Mouse (Mus musculus) mesoderm, embryonic 11.5 days (tissue): ENCODE results near the gene Mttp.
"Not testable (repeated sequence)": the region's sequence is repeated elsewhere in the genome, so short reads cannot be mapped to it uniquely, and the experiment has no call there.

ENCODE experiments used
- DNase-seq: peaks from one replicate; pipeline ENCODE4 v3.0.0-alpha.2; 2012; ENCODE audit warnings: low read depth, low spot score

The Mttp gene

GRCm38 (mm10) chr3:138144642-138145171 is at the start of gene Mttp:
Gene Mttp (minus strand): TSS chr3:138144968.
- peak; percentile 89 for DNase-seq

DNA sequence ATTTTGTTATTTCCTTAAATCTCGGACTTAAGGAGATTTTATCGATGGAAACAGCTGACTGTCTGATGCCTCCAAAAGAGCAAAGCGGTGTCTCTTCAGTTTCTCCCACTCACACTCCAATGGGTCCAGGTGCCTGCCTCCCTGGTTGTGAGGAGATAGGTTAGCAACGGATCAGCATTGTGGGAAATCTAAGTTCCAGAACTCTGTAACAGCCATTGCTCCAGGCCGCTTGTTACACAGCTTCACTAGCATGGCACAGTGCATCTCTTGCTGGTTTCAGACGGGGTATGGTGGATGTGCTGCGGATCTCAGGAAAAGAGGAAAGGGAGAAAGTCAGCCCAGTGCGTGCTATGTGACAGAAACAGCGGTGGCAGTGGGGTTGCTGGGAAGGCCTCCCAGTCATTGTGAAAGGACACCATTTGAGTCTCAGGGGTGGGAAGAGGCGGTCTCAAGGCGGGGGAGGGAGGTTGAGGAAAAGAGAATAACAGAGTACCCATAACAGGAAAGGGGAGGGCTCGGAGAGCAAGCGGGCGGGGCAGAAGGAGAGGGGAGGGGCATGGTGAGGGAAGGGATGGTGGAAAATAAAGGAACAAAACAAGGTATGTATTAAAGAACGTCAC is 49.0 kb upstream of the Mttp start, which contains the start of gene 4930579F01Rik:
Gene 4930579F01Rik (minus strand): TSS at position 143 of the 620 bp plus-strand sequence.
- no peak for DNase-seq

DNA sequence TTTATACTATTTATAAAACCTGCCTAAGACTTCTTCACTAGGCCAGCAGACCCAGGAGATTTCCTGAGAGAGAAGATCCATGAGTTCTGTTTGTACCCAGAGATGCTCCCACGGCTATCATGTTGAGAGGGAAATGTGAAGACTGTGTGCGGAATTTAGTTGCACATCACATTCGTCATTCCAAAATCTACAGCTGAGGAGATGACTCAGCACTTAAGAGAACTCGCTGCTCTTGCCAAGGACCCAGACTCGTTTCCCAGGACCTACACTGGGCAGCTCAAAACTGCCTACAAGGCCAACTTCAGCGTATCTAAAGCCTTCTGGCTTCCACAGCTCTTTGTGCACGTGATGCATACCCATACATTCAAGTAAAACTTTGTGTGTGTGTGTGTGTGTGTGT is 47.5 kb upstream of the Mttp start:
- DNase-seq = no peak

- DNase-seq = peak; percentile 49
Observed at GRCm38 (mm10) chr3:138185995-138186930, 41.5 kb upstream of the Mttp start.

DNA sequence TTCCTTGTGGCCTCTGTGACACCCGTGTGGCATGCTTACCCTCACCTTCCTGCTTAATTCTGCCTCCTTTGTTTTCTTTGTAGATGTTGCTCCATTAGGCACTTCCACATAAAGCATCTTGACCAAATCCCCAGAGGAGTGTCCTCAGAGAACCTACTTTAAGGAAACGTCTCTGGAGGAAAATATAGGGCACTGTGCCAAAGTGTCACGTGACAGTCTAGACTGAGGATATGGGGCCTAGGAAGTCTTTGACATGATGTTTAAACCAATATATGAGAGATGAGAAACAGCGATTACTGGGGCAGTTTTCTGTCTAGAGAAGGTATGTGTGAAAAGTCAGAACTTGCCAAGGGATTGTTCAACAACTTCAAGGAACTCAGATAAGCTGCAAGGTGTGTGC is 40.5 kb upstream of the Mttp start:
- no peak for DNase-seq

DNA sequence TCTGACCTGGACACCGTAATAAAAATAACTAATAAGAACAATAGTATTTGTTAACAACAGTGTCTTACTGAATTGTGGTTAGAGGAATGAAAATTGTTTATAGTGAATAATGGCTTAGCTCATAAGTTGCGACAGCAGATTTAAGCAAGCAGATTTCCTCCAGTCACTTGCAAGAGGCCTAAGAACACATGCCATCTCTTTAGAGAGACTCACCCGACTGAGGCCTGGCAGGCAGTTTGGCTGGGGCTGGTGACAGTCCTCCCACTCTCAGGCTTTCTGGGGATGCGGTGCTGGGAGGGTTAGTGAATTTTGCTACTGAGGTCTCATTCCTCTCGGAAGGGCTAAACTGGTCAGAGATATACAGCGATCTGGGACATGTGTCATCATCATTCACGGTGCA is 38.6 kb upstream of the Mttp start:
- DNase-seq = no peak

- no peak for DNase-seq
Observed at GRCm38 (mm10) chr3:138182019-138182418, 37.3 kb upstream of the Mttp start.

DNA sequence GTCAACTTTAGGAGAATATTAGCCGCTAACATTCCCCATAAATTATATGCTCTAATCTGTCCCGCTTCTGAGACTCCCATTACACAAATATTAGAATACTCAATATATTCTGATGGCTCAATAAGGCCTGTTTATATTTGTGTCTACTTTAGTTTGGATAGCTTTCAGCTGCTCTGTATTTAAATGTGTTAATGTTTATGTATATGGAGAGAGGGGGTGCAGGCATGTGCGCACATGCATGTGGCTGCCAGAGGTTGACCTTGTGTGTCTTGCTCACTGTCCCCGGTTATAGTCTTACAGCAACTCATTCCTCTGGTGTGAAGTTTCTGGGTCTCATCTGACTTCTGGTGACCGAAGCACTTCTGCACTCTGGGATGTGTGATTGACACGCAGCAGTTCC is 30.8 kb upstream of the Mttp start:
- DNase-seq = no peak

GRCm38 (mm10) chr3:138173291-138173690 is 28.5 kb upstream of the Mttp start:
- no peak for DNase-seq

DNA sequence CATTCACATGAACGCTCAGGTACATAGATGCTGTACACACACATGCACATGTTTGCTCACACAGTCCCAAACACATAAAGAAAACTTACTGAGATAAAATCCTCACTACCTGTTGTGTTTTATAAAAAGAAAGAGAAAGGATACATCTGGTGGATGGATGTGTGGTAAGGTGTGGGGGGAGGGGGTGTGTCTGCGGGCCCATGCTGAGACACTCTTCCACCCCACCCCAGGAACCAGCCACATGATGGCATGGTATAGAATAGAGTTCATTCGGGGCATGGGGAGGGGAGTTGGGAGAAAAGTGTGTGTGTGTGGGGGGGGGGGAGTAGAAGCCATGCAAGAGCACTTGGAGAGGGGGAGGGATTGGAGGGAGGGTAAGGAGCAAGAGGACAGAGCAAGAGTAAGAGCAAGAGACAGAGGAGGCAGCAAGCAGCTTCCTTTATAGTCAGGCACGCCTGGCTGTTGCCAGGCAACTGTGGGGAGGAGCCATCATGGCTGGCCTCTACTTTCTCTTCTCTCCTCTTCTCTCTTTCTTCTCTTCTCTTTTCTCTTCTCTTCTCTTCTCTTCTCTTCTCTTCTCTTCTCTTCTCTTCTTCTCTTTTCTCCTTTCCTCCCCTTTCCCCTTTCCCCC is 17.9 kb upstream of the Mttp start:
- no peak for DNase-seq

DNA sequence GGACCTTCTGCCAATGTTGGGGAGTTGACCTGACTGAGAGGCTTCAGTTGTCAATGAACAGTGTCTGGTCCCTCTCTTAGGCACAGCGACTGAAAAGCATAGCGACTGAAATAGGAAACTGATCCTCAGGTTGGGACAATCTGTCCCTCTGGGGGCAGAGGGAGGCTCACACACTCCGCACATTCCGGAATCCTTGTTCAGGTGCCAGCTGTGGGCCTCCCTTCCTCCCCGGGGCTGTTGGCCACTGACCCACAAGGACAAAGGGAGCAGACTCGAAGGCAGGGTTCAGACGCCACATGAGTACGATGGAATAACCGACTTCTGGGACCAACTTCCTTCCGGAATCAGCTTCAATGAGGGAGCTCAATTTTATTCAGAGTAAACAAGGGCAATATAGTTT is 16.9 kb upstream of the Mttp start:
- no peak for DNase-seq

DNA sequence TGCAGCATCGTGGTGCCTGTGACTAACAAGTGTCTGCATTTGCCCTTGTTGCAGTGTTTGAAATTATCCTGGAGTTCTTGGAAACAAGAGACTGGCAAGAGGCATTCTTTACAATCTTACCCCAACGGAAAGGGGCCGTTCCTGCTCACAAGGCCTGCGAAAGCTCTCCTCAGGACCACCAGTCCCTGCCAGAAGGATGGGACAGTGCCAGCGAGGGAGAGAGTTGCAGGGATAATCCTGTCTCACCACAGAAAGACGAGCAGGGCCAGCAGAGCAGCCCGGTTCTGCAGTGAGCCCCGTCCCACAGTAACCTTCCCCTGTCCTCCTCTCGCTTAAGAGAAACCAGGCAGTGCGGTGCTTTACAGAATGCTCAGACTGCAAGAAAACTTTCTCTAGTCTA is 11.9 kb upstream of the Mttp start:
- DNase-seq = no peak

DNA sequence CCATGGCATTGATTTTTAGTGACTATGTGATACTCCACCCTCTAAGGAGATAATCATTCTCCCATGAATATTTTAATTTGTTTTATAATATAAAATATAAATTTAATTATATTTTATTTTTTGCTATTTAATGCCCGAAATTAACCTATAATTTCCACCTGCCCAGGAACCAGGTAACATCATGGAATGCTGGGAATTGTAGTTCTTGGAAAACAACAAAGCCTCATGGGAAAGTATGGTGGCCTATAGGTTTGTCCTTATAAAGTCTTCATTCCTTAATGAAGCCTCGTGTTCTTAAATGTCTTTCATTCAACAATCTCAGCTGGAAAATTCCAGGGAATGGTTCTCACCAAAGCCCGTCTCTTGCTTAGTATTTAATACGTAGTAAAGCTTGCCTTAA is 10.3 kb upstream of the Mttp start:
- DNase-seq = no peak

DNA sequence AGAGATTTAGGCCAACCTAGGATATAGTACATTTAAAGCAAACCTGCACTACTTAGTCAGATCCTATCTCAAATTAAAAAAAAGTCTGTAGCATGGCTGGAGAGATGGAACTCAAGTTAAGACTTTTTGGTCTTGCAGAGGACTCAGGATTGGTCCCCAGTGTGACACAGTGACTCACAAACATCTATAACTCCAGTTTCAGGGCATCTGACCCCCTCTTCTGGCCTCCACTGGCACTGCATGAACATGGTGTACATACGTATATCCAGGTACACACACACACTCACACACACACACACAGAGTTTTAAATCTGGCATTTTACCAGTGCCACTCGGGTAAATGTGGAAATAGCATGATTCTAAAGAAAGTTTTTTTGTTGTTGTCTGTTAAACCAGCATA is 4.0 kb upstream of the Mttp start:
- DNase-seq = no peak

DNA sequence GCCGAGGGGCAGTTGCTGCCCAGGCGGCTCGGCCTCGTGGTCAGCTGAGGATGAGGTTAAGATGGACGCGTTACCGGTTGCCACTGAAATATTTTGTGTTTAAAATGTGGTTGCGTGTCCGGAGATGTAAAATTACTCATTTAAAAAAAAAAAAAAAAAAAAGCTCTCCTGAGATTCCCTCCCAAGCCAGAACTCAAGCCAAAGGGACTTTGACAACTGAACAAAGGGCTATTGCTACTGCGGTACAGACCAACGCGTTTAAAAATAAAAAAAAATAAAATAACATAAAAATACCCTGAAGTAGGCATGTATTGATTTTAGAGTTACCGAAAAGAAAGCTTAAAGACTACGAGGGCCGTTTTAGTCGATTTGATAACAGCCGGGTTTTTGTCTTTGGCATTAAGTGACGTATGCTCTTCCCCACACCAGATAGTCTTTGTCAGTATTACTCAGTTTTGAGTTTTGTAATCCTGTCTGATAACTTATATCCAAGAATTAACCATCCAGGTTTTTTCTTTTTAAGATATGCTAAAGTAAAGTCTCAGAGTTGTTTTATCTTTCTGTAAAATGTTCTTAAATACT is 617 bp downstream of the Mttp start:
- no peak for DNase-seq

DNA sequence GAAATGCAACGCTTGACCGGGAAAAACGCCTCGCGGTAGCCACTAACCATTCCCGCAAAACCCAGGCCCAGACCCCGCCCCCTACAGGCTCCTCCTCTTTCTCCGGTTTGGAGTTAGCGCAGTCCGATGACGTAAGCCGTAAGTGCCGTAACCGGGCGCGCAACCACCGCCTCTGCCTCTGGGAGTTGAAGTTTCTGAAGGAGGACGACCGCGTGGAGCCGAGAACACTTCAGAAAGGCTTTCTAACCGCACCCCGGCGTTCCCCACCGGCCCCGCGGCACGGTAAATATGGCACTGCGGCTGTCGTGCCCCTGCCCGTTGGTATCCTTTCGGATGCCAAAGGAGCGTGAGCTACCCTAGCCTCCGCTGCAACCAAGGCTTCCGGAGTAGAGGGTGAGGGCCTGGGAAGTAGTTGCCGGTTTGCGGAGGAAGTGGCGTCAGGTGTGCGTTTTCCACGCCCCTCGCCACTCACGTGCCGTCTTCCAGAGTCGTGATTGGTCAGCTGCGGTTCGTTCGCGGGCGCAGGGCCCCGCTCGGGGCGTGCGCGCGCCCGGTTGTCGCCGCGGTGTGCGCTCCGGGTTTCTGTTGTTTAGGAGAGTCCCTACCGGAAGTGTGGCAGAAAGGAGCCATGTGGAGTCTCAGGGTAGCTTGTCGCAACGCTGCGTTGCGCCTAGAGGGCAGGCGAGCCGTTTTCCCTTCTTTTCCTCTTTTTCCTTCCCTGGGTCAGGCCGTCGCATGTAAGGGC is 1.3 kb downstream of the Mttp start, which contains the start of gene Trmt10a:
Gene Trmt10a (plus strand): TSS at position 134 of the 745 bp plus-strand sequence.
- peak; percentile 98 for DNase-seq

DNA sequence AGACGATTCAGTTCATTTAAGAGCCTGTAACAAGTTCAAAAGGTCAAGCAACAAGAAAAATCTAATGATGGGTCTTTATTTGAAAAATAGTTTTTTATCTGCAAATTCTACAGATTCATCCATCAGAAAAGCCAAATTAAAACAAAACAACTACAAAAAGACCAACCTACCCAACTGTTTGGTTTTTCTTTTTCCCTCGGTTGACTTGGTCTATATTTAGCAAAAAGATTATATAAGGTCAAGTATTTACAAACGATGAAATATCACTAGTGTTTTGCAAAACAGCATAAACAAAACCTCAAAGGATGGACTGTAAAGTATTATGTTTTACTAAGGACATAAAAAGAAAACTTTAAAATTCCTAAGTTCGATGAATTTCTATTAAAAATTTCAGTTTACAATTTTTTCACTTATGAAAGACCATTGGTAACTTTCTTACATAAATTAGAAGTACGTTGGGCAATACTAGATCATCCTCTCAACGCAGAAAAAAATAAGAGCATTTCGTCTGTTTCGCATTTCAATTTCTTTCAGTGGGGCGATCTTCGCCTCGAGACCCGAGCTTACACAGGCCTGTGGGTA is 1.9 kb downstream of the Mttp start:
- DNase-seq = no peak

- DNase-seq = peak; percentile 30
Observed at GRCm38 (mm10) chr3:138142052-138142732, 2.6 kb downstream of the Mttp start.

- no peak for DNase-seq
Observed at GRCm38 (mm10) chr3:138139663-138140062, 5.1 kb downstream of the Mttp start.

DNA sequence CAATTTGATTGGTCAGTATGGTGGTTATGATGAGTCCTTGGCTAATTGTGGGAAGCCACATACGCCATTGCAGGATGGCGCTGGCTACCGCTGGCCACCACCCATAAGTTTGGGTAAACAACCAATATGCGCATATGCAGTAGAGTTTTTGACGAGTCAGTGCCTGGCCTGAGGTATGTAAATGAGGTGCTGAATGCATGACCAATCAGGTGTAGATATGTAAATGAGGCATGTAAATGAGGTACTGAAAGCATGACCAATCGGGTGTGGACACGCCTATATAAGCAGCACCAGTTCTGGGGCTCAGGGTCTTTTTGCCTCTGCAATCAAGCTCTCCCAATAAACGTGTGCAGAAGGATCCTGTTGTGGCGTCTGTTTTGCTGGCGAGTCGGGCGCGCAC is 6.6 kb downstream of the Mttp start:
- not testable (repeated sequence) for DNase-seq
